Mouse (Mus musculus) gastrocnemius, postnatal 25 days (tissue): ENCODE results near the gene Hs2st1. TPM values are rescaled to one million over a fixed set of nuclear protein-coding genes. Genes with fewer than 3 reads are reported as not detected.
A peak's percentile ranks its signal among the peaks of the same experiment; 100 is the strongest.
"Not testable (repeated sequence)": the region's sequence is repeated elsewhere in the genome, so short reads cannot be mapped to it uniquely, and the experiment has no call there.

Experiments used
- DNase-seq: peaks from one replicate; pipeline ENCODE4 v3.0.0; 2022
- long read RNA-seq, 2 experiments: library from polyadenylated mRNA; stranded (forward); transcript quantifications; one replicate each; pipeline ENCODE4 v2.0.0; 2021
- total RNA-seq, 2 experiments: library from RNA; stranded (reverse); gene quantifications; 1 replicate in 1 of 2; 2 replicates in 1 of 2; pipeline ENCODE4 v1.2.3; 2021

The Hs2st1 gene
- 10 to 100 TPM in 1 of 2 experiments, 1 to 10 TPM in 1; 9.5 to 11.5 TPM for total RNA-seq
- long read RNA-seq, experiment 1, full-length matches to known transcripts, result 2 of 8 reads
- long read RNA-seq, experiment 1, partial matches to known transcripts, result 0 of 8 reads
- long read RNA-seq, experiment 1, other reads (novel, unspliced or antisense), result 6 of 8 reads
- long read RNA-seq, experiment 2, full-length matches to known transcripts, result 8 of 15 reads
- long read RNA-seq, experiment 2, partial matches to known transcripts, result 0 of 15 reads
- long read RNA-seq, experiment 2, other reads (novel, unspliced or antisense), result 7 of 15 reads

DNA sequence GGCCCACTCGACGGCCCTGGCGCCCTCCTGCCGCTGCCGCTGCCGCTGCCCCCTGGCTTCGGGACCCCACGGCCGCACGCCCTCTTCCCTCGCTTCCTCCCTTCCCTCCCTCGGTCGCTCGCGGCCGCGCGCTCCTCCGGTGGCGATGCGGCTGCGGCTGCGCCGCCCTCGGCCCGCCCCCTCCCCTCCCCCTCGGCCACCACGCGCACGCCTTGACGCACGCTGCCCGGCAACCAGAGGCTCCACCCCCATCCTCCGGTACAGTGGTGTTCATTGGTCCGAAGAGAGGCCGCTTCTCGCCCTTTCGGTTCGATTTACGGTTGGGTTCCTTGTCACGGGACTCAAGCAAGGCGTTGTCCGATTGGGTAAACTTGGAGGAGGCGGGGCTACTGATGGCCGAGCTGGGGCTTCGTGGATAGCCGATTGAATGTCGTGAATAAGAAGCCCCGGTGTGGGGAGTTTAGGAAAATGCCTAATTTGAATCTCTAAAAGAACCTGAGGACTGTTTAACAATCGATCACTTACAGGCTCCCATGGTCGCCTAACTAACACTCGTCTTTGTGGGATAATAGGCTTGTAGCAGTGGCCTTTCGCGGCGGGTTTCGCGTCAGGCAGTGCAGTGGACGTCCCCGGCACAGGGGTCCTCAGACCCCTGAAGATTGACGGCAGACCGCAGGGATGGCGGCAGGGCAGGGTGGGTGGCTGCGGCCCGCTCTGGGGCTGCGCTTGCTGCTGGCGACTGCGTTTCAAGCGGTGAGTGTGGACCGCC is at the start of gene Hs2st1, which contains the start of gene Selenof:
Gene Hs2st1 (minus strand): TSS at position 135 of the 769 bp plus-strand sequence.
Gene Selenof (plus strand): TSS at position 258 of the 769 bp plus-strand sequence.
- peak; percentile 98 for DNase-seq

DNA sequence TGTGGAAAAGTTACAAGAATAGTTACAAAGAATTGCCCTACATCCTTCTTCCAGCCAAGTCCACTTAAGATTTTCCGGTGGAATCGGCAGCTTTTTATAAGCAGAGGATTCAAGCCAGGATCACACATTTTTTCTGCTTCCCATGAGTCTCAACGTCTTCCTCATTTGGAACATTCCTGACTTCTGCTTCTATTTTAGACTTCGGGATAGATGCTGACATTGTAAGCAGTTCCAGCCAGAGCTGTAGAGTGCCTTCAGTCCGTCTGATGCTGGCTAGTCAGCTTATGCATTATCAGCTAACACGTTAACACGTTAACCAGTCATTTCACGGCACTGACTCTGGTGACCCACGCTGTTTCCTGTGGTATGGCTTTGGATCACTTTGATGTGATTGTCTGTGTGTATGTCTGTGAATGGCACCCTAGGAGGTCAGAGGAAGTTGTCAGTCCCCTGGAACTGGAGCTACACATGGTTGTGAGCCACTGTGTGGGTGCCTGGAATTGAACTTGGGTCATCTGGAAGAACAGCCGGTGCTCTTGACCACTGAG is 47.7 kb upstream of the Hs2st1 start:
- no peak for DNase-seq

GRCm38 (mm10) chr3:144616654-144617425 is 46.9 kb upstream of the Hs2st1 start:
- peak; percentile 78 for DNase-seq

DNA sequence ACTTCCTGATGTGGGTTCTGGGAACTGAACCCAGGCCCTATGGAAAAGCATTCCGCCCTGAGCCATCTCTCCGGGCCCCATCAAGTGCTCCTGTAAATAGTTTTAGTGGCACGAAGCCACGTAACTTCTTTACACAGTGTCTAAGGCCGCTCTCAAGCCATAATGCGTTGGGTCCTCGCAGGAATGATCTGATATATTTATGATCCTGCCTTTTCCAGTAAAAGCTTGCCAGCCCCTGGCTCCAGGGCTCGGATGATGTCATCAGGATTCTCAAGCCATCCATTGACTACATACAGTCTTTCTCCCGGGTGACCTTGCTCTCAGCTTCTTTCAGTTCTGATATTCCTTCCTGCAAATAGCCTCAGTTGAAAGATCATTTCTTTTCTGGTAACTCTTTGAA is 45.5 kb upstream of the Hs2st1 start:
- no peak for DNase-seq

GRCm38 (mm10) chr3:144614698-144615097 is 44.7 kb upstream of the Hs2st1 start:
- DNase-seq, result no peak

DNA sequence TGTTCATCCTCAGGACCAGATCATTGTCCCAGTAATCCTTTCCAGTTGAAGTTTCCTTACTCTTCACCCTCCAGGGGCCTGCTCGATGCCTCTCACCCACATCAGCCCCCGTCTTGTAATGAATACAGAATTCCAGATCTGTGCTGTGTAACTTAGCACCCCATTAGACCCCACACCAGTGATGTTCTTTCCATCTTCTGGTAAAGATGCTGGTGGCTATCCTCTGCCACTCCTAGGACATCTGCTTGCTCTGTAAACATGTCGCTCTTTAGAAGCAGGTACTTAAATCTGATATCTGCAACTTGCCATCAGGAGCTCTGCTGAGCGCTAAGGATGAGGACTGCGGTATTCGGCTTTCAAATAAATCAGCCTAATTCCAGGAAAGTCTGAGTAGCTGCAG is 44.3 kb upstream of the Hs2st1 start:
- DNase-seq, result no peak

DNA sequence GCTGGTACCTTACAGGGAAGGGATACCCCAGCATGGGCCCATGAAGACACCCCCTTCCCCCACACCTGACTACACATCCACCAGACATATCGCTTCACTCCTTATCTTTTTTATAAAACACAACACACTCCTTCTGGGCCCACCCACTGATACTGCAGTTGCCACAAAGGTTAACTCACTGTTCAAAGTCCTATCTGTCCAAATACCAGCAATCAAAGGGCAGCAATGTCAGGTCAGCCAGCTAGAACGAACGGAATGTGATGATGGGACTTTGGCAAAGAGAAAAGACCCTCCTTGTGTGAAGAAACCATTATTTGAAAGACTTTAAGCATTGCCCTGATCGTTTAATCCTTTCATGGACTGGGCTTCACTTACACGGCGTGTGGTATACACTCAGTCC is 42.4 kb upstream of the Hs2st1 start:
- DNase-seq, result no peak

DNA sequence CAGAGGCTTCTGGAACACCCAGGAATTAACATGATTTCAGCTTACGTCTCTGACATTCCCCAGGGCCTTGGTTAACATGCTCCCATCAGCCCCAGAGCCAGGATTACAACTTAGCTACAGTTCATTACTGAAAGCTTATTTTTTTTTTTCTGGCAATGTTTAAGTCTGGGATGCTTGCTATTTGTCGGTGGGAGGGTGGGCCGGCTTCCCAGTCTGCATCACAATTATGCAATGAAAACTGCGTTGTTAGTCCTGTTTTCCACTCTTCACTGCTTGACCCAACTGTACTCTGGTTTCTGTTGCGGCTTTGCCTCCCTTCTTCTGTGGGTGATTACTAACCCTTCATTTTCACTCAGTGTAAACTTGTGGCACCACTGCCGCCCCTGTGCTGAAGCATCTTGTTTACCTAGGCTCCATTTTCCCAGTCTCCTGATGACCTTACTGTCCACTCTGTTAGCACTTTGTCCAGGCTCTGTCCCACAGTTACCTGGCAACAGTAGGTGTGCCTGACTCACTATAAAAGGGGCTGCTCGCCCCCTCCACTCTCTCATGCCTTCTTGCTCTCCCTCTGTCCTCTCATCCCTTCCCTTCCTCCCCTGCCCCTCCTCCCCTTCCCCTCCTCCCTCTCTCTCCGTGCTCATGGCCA is 41.8 kb upstream of the Hs2st1 start:
- peak; percentile 27 for DNase-seq

GRCm38 (mm10) chr3:144610759-144611158 is 40.8 kb upstream of the Hs2st1 start:
- DNase-seq, result no peak

DNA sequence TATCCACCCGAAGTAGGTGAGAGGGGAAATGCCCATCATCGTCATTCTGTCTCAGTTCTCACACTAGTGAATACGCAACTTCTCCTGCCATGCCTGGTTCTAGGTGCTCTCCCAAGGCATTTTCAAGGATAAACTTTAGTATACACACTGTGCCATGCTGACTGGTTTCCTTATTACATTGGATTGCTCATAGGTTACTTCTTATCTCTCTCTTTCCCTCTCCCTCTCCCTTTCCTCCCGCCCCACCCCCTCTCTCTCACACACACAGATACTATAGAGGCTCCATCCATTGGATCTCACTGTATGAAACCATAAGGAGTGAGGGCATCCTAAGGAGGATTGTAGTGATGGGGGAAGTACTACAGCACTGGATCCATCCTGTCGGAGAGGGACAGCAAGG is 38.1 kb upstream of the Hs2st1 start:
- no peak for DNase-seq

- no peak for DNase-seq
Measured at GRCm38 (mm10) chr3:144606449-144606848, 36.5 kb upstream of the Hs2st1 start.

- DNase-seq, result not testable (repeated sequence)
Measured at GRCm38 (mm10) chr3:144605811-144606210, 35.8 kb upstream of the Hs2st1 start.

DNA sequence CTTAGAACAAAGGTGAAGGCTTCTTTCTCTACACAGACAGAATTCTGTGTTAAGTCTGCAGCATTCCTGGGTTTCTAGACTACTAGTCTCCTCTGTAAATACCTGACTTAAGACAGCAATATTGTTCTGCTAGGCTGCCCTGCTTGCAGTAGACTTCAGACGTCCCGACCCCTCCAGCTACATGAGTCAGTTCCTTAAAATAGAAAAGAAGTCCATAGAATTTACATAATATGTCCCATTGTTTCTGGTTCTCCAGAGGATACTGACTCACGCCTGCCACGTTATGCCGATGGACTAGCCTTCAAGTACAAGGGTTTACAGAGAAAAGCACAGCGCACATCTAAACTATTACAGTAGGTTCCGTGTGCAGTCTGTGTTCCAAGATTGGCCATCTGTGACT is 34.2 kb upstream of the Hs2st1 start:
- no peak for DNase-seq

DNA sequence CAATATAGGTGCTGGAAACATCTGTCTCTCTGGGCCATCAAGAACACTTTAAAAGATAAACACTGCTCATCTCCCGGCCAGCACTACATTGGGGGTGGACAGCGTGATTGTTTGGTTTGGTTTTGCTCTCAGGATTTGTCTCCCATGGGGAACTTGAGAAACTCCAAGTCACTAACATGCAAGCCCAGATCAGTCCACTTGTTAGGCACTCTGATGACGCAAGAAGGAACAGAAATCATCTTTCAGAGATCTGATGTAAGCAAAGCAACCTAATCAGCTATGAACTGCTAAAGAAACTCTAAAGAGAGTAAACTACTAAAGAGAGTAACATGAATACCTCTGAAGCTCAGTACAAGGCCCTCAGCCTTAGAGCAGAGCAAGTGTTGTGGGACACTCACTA is 33.6 kb upstream of the Hs2st1 start:
- no peak for DNase-seq

GRCm38 (mm10) chr3:144602819-144603218 is 32.8 kb upstream of the Hs2st1 start:
- no peak for DNase-seq

DNA sequence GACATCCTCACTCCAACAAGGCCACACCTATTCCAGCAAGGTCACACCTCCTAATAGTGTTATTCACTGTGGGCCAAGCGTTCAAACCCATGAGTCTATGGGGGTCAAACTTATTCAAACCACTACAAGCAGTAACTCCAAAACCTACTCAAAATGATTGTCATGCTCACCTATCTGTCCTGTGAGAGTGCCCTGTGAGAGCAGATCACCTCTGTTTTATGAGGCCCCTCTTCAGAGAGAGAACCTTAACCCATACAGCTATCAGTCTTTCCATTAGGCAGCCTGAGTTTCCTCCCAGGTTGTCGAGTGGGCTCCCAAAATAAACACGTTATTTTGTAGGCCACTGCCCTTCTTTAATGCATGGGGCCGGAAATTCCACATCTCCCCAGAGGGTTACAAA is 32.4 kb upstream of the Hs2st1 start:
- no peak for DNase-seq

DNA sequence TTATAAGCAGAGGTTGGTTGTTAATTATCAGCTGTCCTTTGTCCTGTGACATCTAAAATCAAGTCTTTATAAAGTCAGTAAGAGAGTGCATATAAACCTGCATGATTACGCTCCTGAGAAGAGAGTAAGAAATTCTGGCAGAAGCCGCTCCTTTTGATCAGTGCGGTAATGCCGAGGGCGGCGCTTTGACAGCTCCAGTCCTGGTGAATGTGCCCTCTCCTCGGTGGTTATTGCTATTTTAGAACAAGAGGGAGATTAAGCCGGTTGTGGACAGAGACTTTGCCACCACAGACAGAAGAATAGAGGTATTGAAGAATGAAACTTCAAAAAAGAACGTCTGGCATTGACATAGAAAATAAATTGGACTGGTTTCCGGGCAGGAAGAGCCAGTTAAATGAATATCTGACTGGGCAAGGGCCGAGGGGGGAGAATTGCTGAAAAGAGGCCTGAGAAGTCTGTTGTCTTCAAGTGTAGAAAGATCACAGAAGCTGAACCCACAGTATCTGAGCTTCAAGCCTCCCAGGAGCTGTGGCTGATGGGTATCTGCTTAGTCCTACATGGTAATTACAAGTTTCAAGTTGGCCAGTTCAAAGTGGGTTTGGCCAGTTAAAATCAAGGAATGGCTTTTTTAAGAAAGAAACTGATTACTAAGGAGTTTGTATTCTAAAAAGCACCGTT is 27.9 kb upstream of the Hs2st1 start:
- DNase-seq, result no peak

- no peak for DNase-seq
Measured at GRCm38 (mm10) chr3:144597121-144597520, 27.1 kb upstream of the Hs2st1 start.

- DNase-seq, result no peak
Measured at GRCm38 (mm10) chr3:144592992-144593785, 23.2 kb upstream of the Hs2st1 start.

DNA sequence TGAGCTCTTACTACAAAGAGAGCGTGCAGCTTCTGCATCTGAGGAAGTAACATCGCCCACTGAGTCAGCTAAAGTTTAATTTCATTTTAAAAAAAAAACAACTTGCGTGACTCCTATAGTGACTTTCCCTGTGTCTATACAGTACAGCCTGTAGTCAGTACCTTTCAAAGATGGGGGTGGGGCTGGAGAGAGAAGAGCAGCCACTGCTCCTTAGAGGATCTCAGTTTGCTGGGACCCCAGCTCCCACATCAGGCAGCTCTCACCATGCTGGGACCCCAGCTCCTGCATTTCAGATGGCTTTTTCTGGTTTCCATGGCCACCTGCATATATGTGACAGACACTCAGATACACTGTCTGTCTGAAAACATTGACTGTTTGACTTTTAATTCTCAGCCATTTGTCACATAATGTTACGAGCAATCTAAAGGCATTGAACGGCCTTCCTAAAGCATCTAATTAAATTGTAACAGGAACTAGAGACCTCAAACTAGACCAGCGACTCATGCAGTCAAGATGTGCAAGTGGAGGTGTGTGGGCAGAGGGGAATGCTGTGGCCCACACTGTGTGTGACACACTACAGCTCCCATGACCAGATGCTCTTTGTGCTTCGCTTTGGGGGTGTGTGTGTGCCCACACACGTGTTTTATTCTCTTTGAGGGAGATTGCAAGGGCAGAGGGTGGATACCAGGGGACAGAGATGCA is 19.4 kb upstream of the Hs2st1 start:
- DNase-seq, result no peak
